Mouse (Mus musculus): ENCODE data around the gene Hexb. TPM values are rescaled to one million over a fixed set of nuclear protein-coding genes. Genes with fewer than 3 reads are reported as not detected.

Gene Hexb
- polyA plus RNA-seq, 1 experiment from 2014 or later: 59.0 TPM

- Histone ChIP-seq H3K4me1 (replicated peaks; ENCODE audit: insufficient read depth, low read length) (0 out of 2 replicates have a peak, but pooled peaks cover 3% of the 10 kb centered on the region), H3K27ac (no peak overlapping the region), H3K36me3 (ENCODE audit: insufficient read depth, low read length) (no peaks in the 10 kb centered on the region), H3K9me3 (replicated peaks; ENCODE audit: low read length) (no peaks in the 10 kb centered on the region), H3K9ac (ENCODE audit: low read depth, low read length) (no peak overlapping the region), H3K4me2 (ENCODE audit: low read length) (no peak overlapping the region), H3K27me3 (ENCODE audit: insufficient read depth, low read length) (no peaks in the 10 kb centered on the region), H3K4me3 (replicated peaks; ENCODE audit: low read depth, low read length) (no peak overlapping the region)
- 59% methylated on average over 7 of the region's 7 CpGs for WGBS
- DNase-seq (ENCODE audit: low spot score) (no peak), ATAC-seq (replicated peaks; ENCODE audit: low FRiP score, low read depth) (no peak)
- TF ChIP-seq CTCF (IDR thresholded peaks at IDR 0.05; ENCODE audit: low read depth): no peak
Observed at GRCm38 (mm10) chr13:97193420-97193819, 4.7 kb downstream of the Hexb start.

- Histone ChIP-seq H3K4me3 (replicated peaks; ENCODE audit: low read depth, low read length) (no peak overlapping the region), H3K4me2 (ENCODE audit: low read length) (no peak overlapping the region), H3K9me3 (replicated peaks; ENCODE audit: low read length) (no peaks in the 10 kb centered on the region), H3K27ac (no peak overlapping the region), H3K4me1 (replicated peaks; ENCODE audit: insufficient read depth, low read length) (0 out of 2 replicates have a peak, but pooled peaks cover 3% of the 10 kb centered on the region), H3K9ac (ENCODE audit: low read depth, low read length) (no peak overlapping the region), H3K36me3 (ENCODE audit: insufficient read depth, low read length) (no peaks in the 10 kb centered on the region), H3K27me3 (ENCODE audit: insufficient read depth, low read length) (no peaks in the 10 kb centered on the region)
- no peak for TF ChIP-seq CTCF (IDR thresholded peaks at IDR 0.05; ENCODE audit: low read depth)
- DNase-seq (ENCODE audit: low spot score): no peak
- ATAC-seq (replicated peaks; ENCODE audit: low FRiP score, low read depth): no peak
- WGBS: 87% methylated on average over 11 of the region's 11 CpGs
Observed at GRCm38 (mm10) chr13:97192649-97193048, 5.5 kb downstream of the Hexb start.

GRCm38 (mm10) chr13:97187693-97188092 lies 10.5 kb downstream of the Hexb start:
- ATAC-seq (replicated peaks; ENCODE audit: low FRiP score, low read depth) (no peak), DNase-seq (ENCODE audit: low spot score) (no peak)
- Histone ChIP-seq H3K9me3 (replicated peaks; ENCODE audit: low read length) (no peaks in the 10 kb centered on the region), H3K27me3 (ENCODE audit: insufficient read depth, low read length) (no peaks in the 10 kb centered on the region), H3K4me1 (replicated peaks; ENCODE audit: insufficient read depth, low read length) (no peaks in the 10 kb centered on the region), H3K9ac (ENCODE audit: low read depth, low read length) (no peak overlapping the region), H3K27ac (no peak overlapping the region), H3K36me3 (ENCODE audit: insufficient read depth, low read length) (no peaks in the 10 kb centered on the region), H3K4me3 (replicated peaks; ENCODE audit: low read depth, low read length) (no peak overlapping the region), H3K4me2 (ENCODE audit: low read length) (no peak overlapping the region)
- TF ChIP-seq CTCF (IDR thresholded peaks at IDR 0.05; ENCODE audit: low read depth): no peak
- WGBS: 77% methylated on average over 5 of the region's 5 CpGs

- no peak overlapping the region for H3K27ac ChIP-seq
- DNase-seq (ENCODE audit: low spot score): no peak
- WGBS: 75% methylated on average over 4 of the region's 4 CpGs
- no peak for TF ChIP-seq CTCF (IDR thresholded peaks at IDR 0.05; ENCODE audit: low read depth)
- H3K4me3 ChIP-seq (replicated peaks; ENCODE audit: low read depth, low read length): no peak overlapping the region
- no peaks in the 10 kb centered on the region for H3K27me3 ChIP-seq (ENCODE audit: insufficient read depth, low read length)
- H3K9me3 ChIP-seq (replicated peaks; ENCODE audit: low read length): no peaks in the 10 kb centered on the region
- no peaks in the 10 kb centered on the region for H3K36me3 ChIP-seq (ENCODE audit: insufficient read depth, low read length)
- no peak for ATAC-seq (replicated peaks; ENCODE audit: low FRiP score, low read depth)
- no peak overlapping the region for H3K9ac ChIP-seq (ENCODE audit: low read depth, low read length)
- H3K4me2 ChIP-seq (ENCODE audit: low read length): no peak overlapping the region
- no peaks in the 10 kb centered on the region for H3K4me1 ChIP-seq (replicated peaks; ENCODE audit: insufficient read depth, low read length)
Observed at GRCm38 (mm10) chr13:97186346-97186745, 11.8 kb downstream of the Hexb start.

- Histone ChIP-seq H3K27me3 (ENCODE audit: insufficient read depth, low read length) (no peaks in the 10 kb centered on the region), H3K36me3 (ENCODE audit: insufficient read depth, low read length) (peaks cover 10% of the 10 kb centered on the region; the same call in 1 of the 2 replicates), H3K27ac (no peak overlapping the region), H3K4me1 (replicated peaks; ENCODE audit: insufficient read depth, low read length) (no peaks in the 10 kb centered on the region), H3K4me3 (replicated peaks; ENCODE audit: low read depth, low read length) (no peak overlapping the region), H3K9ac (ENCODE audit: low read depth, low read length) (no peak overlapping the region), H3K4me2 (ENCODE audit: low read length) (no peak overlapping the region), H3K9me3 (replicated peaks; ENCODE audit: low read length) (no peaks in the 10 kb centered on the region)
- 51% methylated on average over 5 of the region's 5 CpGs for WGBS
- no peak for ATAC-seq (replicated peaks; ENCODE audit: low FRiP score, low read depth)
- no peak for TF ChIP-seq CTCF (IDR thresholded peaks at IDR 0.05; ENCODE audit: low read depth)
- DNase-seq (ENCODE audit: low spot score): peak; percentile 29
Observed at GRCm38 (mm10) chr13:97184656-97185055, 13.5 kb downstream of the Hexb start.

GRCm38 (mm10) chr13:97184168-97184567 lies 14.0 kb downstream of the Hexb start:
- Histone ChIP-seq H3K9ac (ENCODE audit: low read depth, low read length) (no peak overlapping the region), H3K4me3 (replicated peaks; ENCODE audit: low read depth, low read length) (no peak overlapping the region), H3K9me3 (replicated peaks; ENCODE audit: low read length) (no peaks in the 10 kb centered on the region), H3K27ac (no peak overlapping the region), H3K4me1 (replicated peaks; ENCODE audit: insufficient read depth, low read length) (no peaks in the 10 kb centered on the region), H3K27me3 (ENCODE audit: insufficient read depth, low read length) (no peaks in the 10 kb centered on the region), H3K36me3 (ENCODE audit: insufficient read depth, low read length) (peaks cover 14% of the 10 kb centered on the region; the same call in 1 of the 2 replicates), H3K4me2 (ENCODE audit: low read length) (no peak overlapping the region)
- TF ChIP-seq CTCF (IDR thresholded peaks at IDR 0.05; ENCODE audit: low read depth): no peak
- DNase-seq (ENCODE audit: low spot score): no peak
- 86% methylated on average over 2 of the region's 2 CpGs for WGBS
- no peak for ATAC-seq (replicated peaks; ENCODE audit: low FRiP score, low read depth)

- H3K4me3 ChIP-seq (replicated peaks; ENCODE audit: low read depth, low read length): no peak overlapping the region
- WGBS: 82% methylated on average over 4 of the region's 4 CpGs
- TF ChIP-seq CTCF (IDR thresholded peaks at IDR 0.05; ENCODE audit: low read depth): no peak
- H3K4me1 ChIP-seq (replicated peaks; ENCODE audit: insufficient read depth, low read length): no peaks in the 10 kb centered on the region
- no peaks in the 10 kb centered on the region for H3K9me3 ChIP-seq (replicated peaks; ENCODE audit: low read length)
- DNase-seq (ENCODE audit: low spot score) (no peak), ATAC-seq (replicated peaks; ENCODE audit: low FRiP score, low read depth) (no peak)
- no peak overlapping the region for H3K4me2 ChIP-seq (ENCODE audit: low read length)
- peaks cover 20% of the 10 kb centered on the region for H3K36me3 ChIP-seq (ENCODE audit: insufficient read depth, low read length)
- H3K27ac ChIP-seq: no peak overlapping the region
- no peak overlapping the region for H3K9ac ChIP-seq (ENCODE audit: low read depth, low read length)
- H3K27me3 ChIP-seq (ENCODE audit: insufficient read depth, low read length): no peaks in the 10 kb centered on the region
Observed at GRCm38 (mm10) chr13:97182821-97183220, 15.3 kb downstream of the Hexb start.

All from kidney, postnatal 0 days (tissue).